Mouse (Mus musculus) effector memory CD4-positive, alpha-beta T cell, adult 5 months (primary cell): Measurements from ENCODE around the gene Rtn4. TPM values are rescaled to one million over a fixed set of nuclear protein-coding genes. Genes with fewer than 3 reads are reported as not detected.

Experiments
- polyA plus RNA-seq: library from polyadenylated mRNA; unstranded; fragments of 100-300 nt; shearing (Covaris generic); gene quantifications from one replicate; pipeline ENCODE4 v1.2.1, GENCODE M21; 2017

The Rtn4 gene
- polyA plus RNA-seq, result 26.4 TPM

DNA sequence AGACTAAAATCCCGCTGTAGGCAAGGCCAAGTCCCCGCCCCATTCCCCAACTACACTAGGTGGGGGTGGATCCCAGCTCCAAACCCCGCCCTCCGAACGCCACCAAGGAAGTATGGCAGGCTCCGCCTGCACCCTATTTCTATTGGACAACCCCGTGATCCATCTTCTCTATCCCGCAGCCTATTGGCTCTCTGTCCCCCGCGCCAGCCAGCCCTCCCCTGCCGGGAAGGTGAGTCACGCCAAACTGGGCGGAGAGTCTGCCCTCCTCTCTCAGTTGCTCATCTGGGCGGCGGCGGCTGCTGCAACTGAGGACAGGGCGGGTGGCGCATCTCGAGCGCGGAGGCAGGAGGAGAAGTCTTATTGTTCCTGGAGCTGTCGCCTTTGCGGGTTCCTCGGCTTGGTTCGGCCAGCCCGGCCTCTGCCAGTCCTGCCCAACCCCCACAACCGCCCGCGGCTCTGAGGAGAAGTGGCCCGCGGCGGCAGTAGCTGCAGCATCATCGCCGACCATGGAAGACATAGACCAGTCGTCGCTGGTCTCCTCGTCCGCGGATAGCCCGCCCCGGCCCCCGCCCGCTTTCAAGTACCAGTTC lies at the start of gene Rtn4:
Gene Rtn4, plus strand, starts transcription at position 265 of the 590 bp plus-strand sequence.

Other genes with a start within 250 kb of the Rtn4 start
- gene Prorsd1, start 177.9 kb upstream of the Rtn4 start, polyA plus RNA-seq, result 17.8 TPM
- gene Mtif2, start 166.5 kb upstream of the Rtn4 start, polyA plus RNA-seq, result 33.1 TPM
- gene Clhc1, start 145.0 kb upstream of the Rtn4 start, polyA plus RNA-seq, result 0.42 TPM
- 470 TPM for gene Rps27a, start 144.8 kb upstream of the Rtn4 start, polyA plus RNA-seq
- not detected for gene 4931440F15Rik, start 132.7 kb downstream of the Rtn4 start, polyA plus RNA-seq